Mouse (Mus musculus): ENCODE data around the gene Rtl8a.
"Not testable (repeated sequence)": the region's sequence is repeated elsewhere in the genome, so short reads cannot be mapped to it uniquely, and the experiment has no call there.

Gene Rtl8a

GRCm38 (mm10) chrX:53642980-53643961, at the start of gene Rtl8a:
TSS of gene Rtl8a (minus strand) at chrX:53643682.
- peak; percentile 81 to 89 for DNase-seq

- no peak for DNase-seq
These were observed 49.7 kb upstream of the Rtl8a start for GRCm38 (mm10) chrX:53693141-53693540.

GRCm38 (mm10) chrX:53692065-53692464, 48.6 kb upstream of the Rtl8a start:
- no peak for DNase-seq

- DNase-seq, result not testable (repeated sequence)
These were observed 41.2 kb upstream of the Rtl8a start for GRCm38 (mm10) chrX:53684676-53685075.

GRCm38 (mm10) chrX:53682650-53683049, 39.2 kb upstream of the Rtl8a start:
- DNase-seq, result not testable (repeated sequence)

GRCm38 (mm10) chrX:53676943-53677342, 33.5 kb upstream of the Rtl8a start:
- DNase-seq, result peak; percentile 72 to 86

GRCm38 (mm10) chrX:53670696-53671095, 27.2 kb upstream of the Rtl8a start:
- DNase-seq, result peak in 1 of 2 experiments; percentile 38

GRCm38 (mm10) chrX:53670294-53670693, 26.8 kb upstream of the Rtl8a start, which contains the start of gene Rtl8b:
TSS of gene Rtl8b (minus strand) at chrX:53670408.
- DNase-seq, result peak; percentile 81 to 88

GRCm38 (mm10) chrX:53669557-53670270, 26.2 kb upstream of the Rtl8a start:
- not testable (repeated sequence) for DNase-seq

- not testable (repeated sequence) for DNase-seq
These were observed 9.4 kb upstream of the Rtl8a start for GRCm38 (mm10) chrX:53652917-53653316.

- DNase-seq, result no peak
These were observed 2.4 kb upstream of the Rtl8a start for GRCm38 (mm10) chrX:53645885-53646284.

- peak; percentile 6 to 27 for DNase-seq
These were observed 890 bp downstream of the Rtl8a start for GRCm38 (mm10) chrX:53642604-53642979.

GRCm38 (mm10) chrX:53638107-53638506, 5.4 kb downstream of the Rtl8a start:
- DNase-seq, result not testable (repeated sequence)

- DNase-seq, result not testable (repeated sequence)
These were observed 32.1 kb downstream of the Rtl8a start for GRCm38 (mm10) chrX:53611395-53611794.

- peak; percentile 45 to 78 for DNase-seq
These were observed 32.9 kb downstream of the Rtl8a start for GRCm38 (mm10) chrX:53610571-53610970.

- DNase-seq, result not testable (repeated sequence)
These were observed 34.6 kb downstream of the Rtl8a start, which contains the start of gene Gm14597 for GRCm38 (mm10) chrX:53608879-53609278. TSS of gene Gm14597 (minus strand) at chrX:53608979.

GRCm38 (mm10) chrX:53608122-53608813, 35.2 kb downstream of the Rtl8a start:
- DNase-seq, result peak; percentile 41 to 55

- peak; percentile 71 to 82 for DNase-seq
These were observed 36.0 kb downstream of the Rtl8a start, which contains the start of gene Rtl8c for GRCm38 (mm10) chrX:53607242-53608121. TSS of gene Rtl8c (plus strand) at chrX:53608032.

GRCm38 (mm10) chrX:53606176-53606575, 37.3 kb downstream of the Rtl8a start:
- not testable (repeated sequence) for DNase-seq

GRCm38 (mm10) chrX:53599993-53600392, 43.5 kb downstream of the Rtl8a start:
- DNase-seq, result peak; percentile 64 to 78
